Mouse (Mus musculus) induced T-regulatory cell, adult 2 months (primary cell): ENCODE measurements around the gene Slc35e2.
"Not testable (repeated sequence)": the region's sequence is repeated elsewhere in the genome, so short reads cannot be mapped to it uniquely, and the experiment has no call there.

Experiments used
- DNase-seq: peaks from one replicate; pipeline ENCODE4 v3.0.0-alpha.2; 2012; ENCODE audit warnings: low read depth

Gene Slc35e2

GRCm38 (mm10) chr4:155630267-155630666 lies 29.1 kb downstream of the Slc35e2 start:
- DNase-seq = no peak

- no peak for DNase-seq
Measured at GRCm38 (mm10) chr4:155635766-155636499, 34.7 kb downstream of the Slc35e2 start.

- DNase-seq = no peak
Measured at GRCm38 (mm10) chr4:155643531-155643930, 42.3 kb downstream of the Slc35e2 start.

- not testable (repeated sequence) for DNase-seq
Measured at GRCm38 (mm10) chr4:155645308-155645707, 44.1 kb downstream of the Slc35e2 start, which contains the start of gene Gm10563. Gene Gm10563 (minus strand): TSS chr4:155645408.

GRCm38 (mm10) chr4:155645721-155646120 lies 44.5 kb downstream of the Slc35e2 start:
- DNase-seq = no peak

GRCm38 (mm10) chr4:155649355-155649754 lies 48.1 kb downstream of the Slc35e2 start:
- DNase-seq = no peak

- DNase-seq = no peak
Measured at GRCm38 (mm10) chr4:155651553-155652269, 50.5 kb downstream of the Slc35e2 start.

GRCm38 (mm10) chr4:155652283-155653085 lies 51.3 kb downstream of the Slc35e2 start:
- peak; percentile 21 for DNase-seq

GRCm38 (mm10) chr4:155653086-155653450 lies 51.9 kb downstream of the Slc35e2 start, which contains the start of gene Mmp23:
Gene Mmp23 (minus strand): TSS chr4:155653384.
- DNase-seq = peak; percentile 34

- DNase-seq = peak; percentile 49
Measured at GRCm38 (mm10) chr4:155653451-155654182, 52.4 kb downstream of the Slc35e2 start.

GRCm38 (mm10) chr4:155654183-155654455 lies 52.9 kb downstream of the Slc35e2 start:
- no peak for DNase-seq

- DNase-seq = peak; percentile 83
Measured at GRCm38 (mm10) chr4:155654456-155655298, 53.5 kb downstream of the Slc35e2 start.

- no peak for DNase-seq
Measured at GRCm38 (mm10) chr4:155656214-155656751, 55.1 kb downstream of the Slc35e2 start.

GRCm38 (mm10) chr4:155658961-155659360 lies 57.7 kb downstream of the Slc35e2 start:
- DNase-seq = no peak

GRCm38 (mm10) chr4:155660641-155661040 lies 59.4 kb downstream of the Slc35e2 start:
- DNase-seq = no peak

- DNase-seq = peak; percentile 54
Measured at GRCm38 (mm10) chr4:155666903-155667302, 65.7 kb downstream of the Slc35e2 start.

GRCm38 (mm10) chr4:155668689-155669597 lies 67.7 kb downstream of the Slc35e2 start, which contains the start of gene Mib2:
Gene Mib2 (minus strand): TSS chr4:155669198.
- peak; percentile 99 for DNase-seq

- DNase-seq = no peak
Measured at GRCm38 (mm10) chr4:155669598-155670075, 68.4 kb downstream of the Slc35e2 start.

- not testable (repeated sequence) for DNase-seq
Measured at GRCm38 (mm10) chr4:155670236-155670635, 69.0 kb downstream of the Slc35e2 start.
